Mouse (Mus musculus) natural killer cell, adult 2 months (primary cell): ENCODE results near the gene Il17f.
"Not testable (repeated sequence)": the region's sequence is repeated elsewhere in the genome, so short reads cannot be mapped to it uniquely, and the experiment has no call there.

Source experiments
- DNase-seq, 2 experiments: peaks; one replicate each; pipeline ENCODE4 v3.0.0; 2022; ENCODE audit warnings: low spot score in 2 of 2

Gene Il17f

GRCm38 (mm10) chr1:20787046-20787445 is 3.4 kb downstream of the Il17f start:
- DNase-seq: no peak

GRCm38 (mm10) chr1:20778366-20778765 is 12.1 kb downstream of the Il17f start:
- DNase-seq: no peak

DNA sequence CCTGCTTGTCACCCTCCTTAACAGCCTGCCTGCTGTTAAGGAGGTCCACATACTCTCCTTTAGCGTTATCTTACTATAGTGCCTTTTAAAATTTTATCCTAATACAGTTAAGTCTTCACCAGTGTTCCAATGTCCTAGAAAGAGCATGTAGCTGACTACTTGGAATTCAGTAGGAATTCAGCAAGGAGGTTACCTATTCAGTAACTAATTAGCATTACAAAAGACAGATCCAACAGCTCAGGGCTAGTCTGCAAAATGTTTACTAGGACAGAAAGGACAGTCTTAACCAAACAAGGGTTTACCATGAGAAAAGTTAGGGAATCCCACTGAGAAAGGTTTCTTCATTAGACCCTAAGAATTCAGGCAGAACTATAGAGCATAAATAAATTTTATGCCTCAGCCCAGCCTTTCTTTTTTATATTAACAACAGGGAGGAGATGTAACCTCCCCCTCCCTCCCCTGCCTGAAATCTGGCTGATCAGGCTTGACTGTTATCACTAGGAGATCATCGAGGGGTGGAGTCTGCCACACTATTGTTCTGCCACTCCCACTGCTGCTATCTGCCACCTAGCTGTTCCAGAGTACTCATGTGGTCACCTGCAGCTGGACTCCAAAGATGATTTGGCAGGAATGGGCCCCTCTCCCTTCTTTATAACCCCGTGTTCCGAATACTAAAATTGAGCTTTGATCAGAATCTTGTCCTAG is 16.2 kb downstream of the Il17f start:
- DNase-seq: not testable (repeated sequence)

DNA sequence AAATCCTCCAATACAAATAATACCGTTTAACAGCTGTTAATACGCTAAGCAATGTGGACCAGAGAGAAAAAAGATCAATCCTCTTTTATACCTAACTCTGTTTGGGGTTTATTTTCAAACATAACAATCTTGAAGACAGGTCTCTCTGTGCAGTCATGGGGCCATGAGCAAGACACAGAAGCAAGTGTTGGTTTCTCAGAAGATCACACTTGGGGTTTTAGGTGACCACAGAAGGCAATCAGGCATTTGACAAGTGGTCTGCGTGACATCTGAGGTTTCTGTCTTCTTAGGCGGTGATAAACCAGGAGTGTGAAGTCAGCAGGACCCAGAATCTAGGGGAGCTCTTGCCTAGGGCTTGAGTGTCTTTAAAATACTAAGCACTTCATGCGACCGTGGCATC is 23.9 kb downstream of the Il17f start:
- DNase-seq: peak; percentile 14 to 45

DNA sequence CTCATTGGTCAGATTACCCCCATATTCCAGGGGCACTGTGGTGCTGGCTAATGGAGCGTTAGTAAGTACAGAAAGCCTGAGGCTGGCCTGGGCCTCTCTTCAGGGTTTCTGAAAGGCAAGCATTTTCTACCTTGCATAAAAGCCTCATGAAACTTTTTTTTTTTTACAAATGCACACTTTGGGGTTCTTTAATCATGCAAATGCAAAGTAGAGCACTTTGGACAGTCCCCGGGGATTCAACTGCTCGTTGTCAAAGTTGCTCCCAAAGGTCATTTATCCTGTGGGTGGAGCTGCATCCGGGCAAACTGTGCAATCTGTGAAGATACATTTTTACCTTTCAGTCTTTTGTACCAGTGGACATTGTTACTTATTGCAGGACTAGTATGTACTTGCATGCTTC is 29.0 kb downstream of the Il17f start:
- no peak for DNase-seq

- DNase-seq: no peak
Measured at GRCm38 (mm10) chr1:20760331-20760730, 30.1 kb downstream of the Il17f start.

GRCm38 (mm10) chr1:20759799-20760198 is 30.6 kb downstream of the Il17f start:
- DNase-seq: no peak

DNA sequence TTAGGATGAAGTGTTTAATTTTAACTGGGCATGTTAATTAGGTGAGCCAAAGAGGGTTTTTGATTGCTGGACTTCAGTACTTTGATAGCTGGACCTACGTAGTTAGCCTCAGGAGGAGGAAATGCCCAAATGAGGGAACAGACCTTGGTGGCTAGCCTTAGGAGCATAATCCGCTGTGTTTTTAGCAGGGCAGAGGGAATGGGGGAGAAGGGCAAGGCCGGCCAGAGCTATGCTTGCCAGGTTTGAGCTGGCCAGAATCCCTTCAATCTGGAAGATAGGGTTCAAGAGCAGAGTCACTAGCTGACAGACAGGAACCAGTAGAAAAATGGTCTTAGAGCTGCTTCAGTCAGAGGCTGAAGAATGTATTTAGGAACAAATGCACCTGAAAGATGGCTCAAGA is 32.8 kb downstream of the Il17f start:
- no peak for DNase-seq

DNA sequence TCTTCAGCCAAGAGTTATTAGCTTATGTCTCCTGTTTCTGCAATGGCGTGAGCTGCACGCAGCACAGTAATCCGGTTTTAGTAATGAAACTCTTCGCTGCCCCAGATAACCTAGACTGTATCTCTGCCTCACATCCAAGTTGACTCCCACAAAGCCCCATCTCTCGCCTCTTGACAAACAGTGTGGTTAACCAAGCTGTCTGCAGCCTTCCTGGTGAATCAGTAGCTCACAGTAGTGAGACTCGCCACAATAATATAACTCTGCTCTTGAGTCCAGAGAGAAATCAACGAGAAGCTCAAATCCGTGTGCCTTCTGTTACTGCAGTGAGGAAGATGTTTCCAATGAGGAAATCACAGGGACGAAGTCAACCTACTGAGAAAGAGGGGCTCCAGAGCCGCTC is 36.0 kb downstream of the Il17f start:
- DNase-seq: no peak

DNA sequence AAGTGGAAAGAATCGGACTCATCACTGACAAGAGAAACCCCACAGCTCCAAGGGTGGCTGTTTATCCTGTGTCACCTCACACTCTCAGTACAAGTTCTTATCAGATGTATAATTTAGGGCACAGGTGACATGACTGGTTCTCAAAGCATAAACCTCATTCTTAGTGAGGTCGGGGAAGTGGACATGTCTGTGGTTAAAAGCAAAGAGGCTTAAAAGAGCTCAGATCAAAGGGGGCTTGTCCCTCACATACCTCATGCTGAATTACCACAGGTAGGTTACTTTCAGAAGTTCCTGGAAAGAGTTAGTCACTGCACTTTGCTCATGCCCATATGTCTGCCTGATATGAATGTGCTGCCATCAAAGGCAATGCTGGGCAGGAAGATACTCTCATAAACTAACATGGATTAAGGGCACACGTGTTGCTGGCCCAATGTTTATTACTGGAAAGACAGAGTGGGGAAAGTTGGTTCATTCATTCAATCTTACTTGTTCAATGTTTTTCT is 49.9 kb downstream of the Il17f start:
- DNase-seq: no peak

- DNase-seq: no peak
Measured at GRCm38 (mm10) chr1:20738483-20738882, 51.9 kb downstream of the Il17f start.

GRCm38 (mm10) chr1:20736572-20736971 is 53.8 kb downstream of the Il17f start:
- DNase-seq: no peak

DNA sequence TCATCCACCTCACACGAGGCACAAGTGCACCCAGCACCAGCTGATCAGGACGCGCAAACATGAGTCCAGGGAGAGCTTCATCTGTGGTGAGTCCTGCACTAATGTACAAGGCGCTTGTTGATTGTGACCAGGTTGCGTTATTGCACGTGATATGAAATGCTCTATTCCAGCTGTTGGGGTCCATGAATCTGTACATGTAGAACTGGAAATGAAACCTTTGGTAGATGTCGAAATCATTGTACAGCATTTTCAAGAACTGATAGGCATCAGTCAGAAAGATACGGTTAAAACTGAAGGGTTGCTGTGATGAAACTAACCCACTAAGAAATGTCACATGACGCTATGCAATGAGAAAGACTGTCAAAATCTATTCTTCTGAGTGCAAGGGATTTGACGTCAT is 59.5 kb downstream of the Il17f start, which contains the start of gene Il17a:
Il17a (plus strand) TSS at position 3 of the 400 bp plus-strand sequence.
- DNase-seq: no peak
